Mouse (Mus musculus) stomach, embryonic 16.5 days (tissue): ENCODE results near the gene Tgfbi. TPM values are rescaled to one million over a fixed set of nuclear protein-coding genes. Genes with fewer than 3 reads are reported as not detected.

Experiments
- ATAC-seq: fragments of 200-750 bp; cut with Nextera tagmentation; 2 replicates; pipeline ENCODE4 v1.8.0; 2017; ENCODE audit warnings: moderate number of reproducible peaks, moderate TSS enrichment; ENCODE audit not compliant: insufficient read depth, low FRiP score
- H3K27ac ChIP-seq: fragments of 300-500 bp; sonication (generic); 2 replicates; pipeline ENCODE4 v1.5.1; 2014; ENCODE audit warnings: low read length
- H3K27me3 ChIP-seq: fragments of 300-500 bp; sonication (generic); 2 replicates; pipeline ENCODE4 v1.6.1; 2014; ENCODE audit warnings: low read length, control low read depth, mixed read lengths; ENCODE audit not compliant: control insufficient read depth, insufficient read depth
- H3K36me3 ChIP-seq: fragments of 300-500 bp; sonication (generic); 2 replicates; pipeline ENCODE4 v1.6.1; 2014; ENCODE audit warnings: low read length; ENCODE audit not compliant: control insufficient read depth, insufficient read depth
- H3K4me1 ChIP-seq: fragments of 300-500 bp; sonication (generic); 2 replicates; pipeline ENCODE4 v1.6.1; 2014; ENCODE audit warnings: low read length, control low read depth, mixed read lengths; ENCODE audit not compliant: control insufficient read depth, insufficient read depth
- H3K4me2 ChIP-seq: fragments of 300-500 bp; sonication (generic); 2 replicates; pipeline ENCODE4 v1.6.1; 2014; ENCODE audit warnings: low read depth, low read length, mixed read lengths
- H3K4me3 ChIP-seq: fragments of 300-500 bp; sonication (generic); replicated peaks from 2 replicates; pipeline ENCODE4 v1.5.1; 2014; ENCODE audit warnings: mild to moderate bottlenecking, low read length
- H3K9ac ChIP-seq: fragments of 300-500 bp; sonication (generic); 2 replicates; pipeline ENCODE4 v1.6.1; 2014; ENCODE audit warnings: low read length
- H3K9me3 ChIP-seq: fragments of 300-500 bp; sonication (generic); replicated peaks from 2 replicates; pipeline ENCODE4 v1.6.1; 2016; ENCODE audit warnings: low read length, control low read depth; ENCODE audit not compliant: control insufficient read depth
- WGBS: fragments of 180-500 bp; shearing (Covaris S2); extraction: QIAGEN DNeasy Blood & Tissue Kit; methylation state at CpG from one replicate; pipeline ENCODE4 v1.1.7; 2014; 5-methylcytosine and 5-hydroxymethylcytosine counted together
- polyA plus RNA-seq: library from polyadenylated mRNA; unstranded; fragments of >200 nt; fragmentation: Nextera tagmentation; extraction: Ambion mirVana; gene quantifications from 2 replicates; pipeline ENCODE4 v1.2.1, GENCODE M21; 2015

Gene Tgfbi
- polyA plus RNA-seq, 1 experiment from 2014 or later, result 180 TPM

DNA sequence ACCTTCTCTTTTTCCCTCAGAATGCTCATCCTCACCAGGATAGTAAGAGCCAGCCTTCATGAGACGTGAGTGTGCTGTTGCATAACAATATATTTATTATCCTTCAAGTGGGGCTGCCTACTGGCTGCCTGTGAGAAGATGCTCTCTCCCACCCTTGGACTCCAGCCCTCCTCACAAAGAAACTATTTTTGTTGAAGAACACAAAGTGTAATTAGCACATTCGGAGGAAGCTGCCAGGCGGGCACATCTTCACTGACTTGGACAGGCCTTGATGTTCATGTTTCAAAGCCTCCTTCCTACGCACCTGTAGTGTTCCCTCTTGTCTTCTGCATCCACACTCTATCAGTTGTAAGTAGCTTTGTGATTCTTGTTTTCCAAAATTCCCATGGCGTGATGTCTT is 28.9 kb upstream of the Tgfbi start:
- no peak overlapping the region for H3K9ac ChIP-seq
- H3K4me3 ChIP-seq, result no peak overlapping the region
- no peak overlapping the region for H3K27ac ChIP-seq
- ATAC-seq, result no peak
- H3K27me3 ChIP-seq, result no peaks in the 10 kb centered on the region
- H3K4me2 ChIP-seq, result no peak overlapping the region
- no peaks in the 10 kb centered on the region for H3K9me3 ChIP-seq
- 81% methylated on average over 5 of the region's 5 CpGs for WGBS
- H3K4me1 ChIP-seq, result peaks cover 30% of the 10 kb centered on the region
- no peaks in the 10 kb centered on the region for H3K36me3 ChIP-seq

DNA sequence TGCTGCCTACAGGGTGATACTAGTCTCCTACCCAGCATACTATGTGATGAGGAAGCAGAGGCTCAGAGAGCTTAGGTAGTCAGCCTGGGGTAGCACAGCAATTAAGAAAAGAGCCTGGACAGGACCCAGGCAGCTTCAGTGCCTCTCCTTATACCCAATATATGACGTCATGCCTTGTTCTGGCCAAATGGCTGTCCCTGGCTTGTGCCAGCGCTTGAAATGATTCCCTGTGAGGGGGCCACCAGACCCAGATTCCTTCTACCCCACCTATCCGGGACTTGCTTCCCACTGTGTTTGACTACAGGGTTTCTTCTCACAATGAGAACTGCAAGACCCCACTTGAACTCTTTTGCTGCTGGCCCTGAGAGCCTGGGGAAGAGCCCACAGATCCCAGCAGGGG is 27.8 kb upstream of the Tgfbi start:
- H3K4me2 ChIP-seq, result no peak overlapping the region
- H3K9me3 ChIP-seq, result no peaks in the 10 kb centered on the region
- H3K36me3 ChIP-seq, result no peaks in the 10 kb centered on the region
- H3K27ac ChIP-seq, result peak overlapping the region; percentile 92
- no peak overlapping the region for H3K4me3 ChIP-seq
- H3K4me1 ChIP-seq, result peaks cover 20% of the 10 kb centered on the region
- H3K9ac ChIP-seq, result peak overlapping the region; percentile 51; the same call in 1 of the 2 replicates
- ATAC-seq, result peak; percentile 10; the same call in 1 of the 2 replicates
- H3K27me3 ChIP-seq, result no peaks in the 10 kb centered on the region
- WGBS, result 15% methylated on average over 3 of the region's 3 CpGs

DNA sequence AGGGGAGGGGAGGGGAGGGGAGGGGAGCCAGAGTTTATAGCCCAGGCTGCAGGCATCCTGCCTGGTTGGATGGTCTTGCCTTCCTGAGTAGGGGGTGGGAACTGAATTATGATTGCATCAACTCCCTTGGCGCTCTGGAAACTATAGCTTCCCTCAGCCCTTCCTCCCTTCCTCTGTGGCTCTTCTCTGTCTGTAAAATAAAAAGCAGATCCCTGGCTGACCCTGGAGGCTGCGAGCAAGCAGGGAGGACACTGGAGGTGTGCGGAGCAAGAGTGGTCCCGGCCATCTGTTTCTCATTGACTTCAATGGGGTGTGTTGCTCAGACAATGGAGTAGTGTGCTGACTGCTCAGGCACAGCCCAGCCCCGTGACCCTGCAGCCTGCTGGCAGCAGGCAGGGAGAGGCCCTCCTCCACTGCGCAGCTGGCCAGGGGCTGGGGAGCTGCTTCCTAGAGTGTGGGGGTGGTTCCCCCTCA is 27.3 kb upstream of the Tgfbi start:
- 3% methylated on average over 6 of the region's 6 CpGs for WGBS
- Histone ChIP-seq H3K4me3 (no peak overlapping the region), H3K4me1 (peaks cover 17% of the 10 kb centered on the region), H3K27ac (peak overlapping the region; percentile 82), H3K27me3 (no peaks in the 10 kb centered on the region), H3K4me2 (peak overlapping the region; percentile 25), H3K9me3 (no peaks in the 10 kb centered on the region), H3K36me3 (no peaks in the 10 kb centered on the region), H3K9ac (0 out of 2 replicates have a peak overlapping the region, but pooled peaks have one; percentile 11)
- ATAC-seq, result peak; percentile 94

DNA sequence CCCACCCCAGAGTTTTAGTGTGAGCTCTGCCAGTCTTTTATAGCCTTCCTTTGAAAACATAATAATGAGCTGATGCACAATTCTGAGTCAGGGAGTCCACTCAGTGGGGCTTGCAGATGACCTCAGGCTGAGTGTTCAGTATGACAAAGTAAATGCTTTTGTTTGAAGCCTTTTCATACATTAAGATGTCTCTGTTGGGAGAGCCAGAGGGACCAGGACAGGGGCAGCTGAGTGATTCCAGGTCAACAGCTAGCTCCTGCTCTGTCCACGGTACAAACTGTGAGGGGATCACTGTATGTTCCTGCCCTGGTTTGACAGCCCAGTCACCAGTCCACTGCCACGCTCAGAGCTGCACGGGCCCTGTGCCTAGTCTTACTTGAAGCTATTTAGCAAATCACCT is 26.6 kb upstream of the Tgfbi start:
- ATAC-seq, result no peak
- no peaks in the 10 kb centered on the region for H3K27me3 ChIP-seq
- H3K9me3 ChIP-seq, result no peaks in the 10 kb centered on the region
- peaks cover 17% of the 10 kb centered on the region for H3K4me1 ChIP-seq
- H3K27ac ChIP-seq, result peak overlapping the region; percentile 82
- WGBS, result 44% methylated on average over 3 of the region's 3 CpGs
- no peaks in the 10 kb centered on the region for H3K36me3 ChIP-seq
- H3K4me2 ChIP-seq, result no peak overlapping the region
- H3K4me3 ChIP-seq, result no peak overlapping the region
- H3K9ac ChIP-seq, result no peak overlapping the region

DNA sequence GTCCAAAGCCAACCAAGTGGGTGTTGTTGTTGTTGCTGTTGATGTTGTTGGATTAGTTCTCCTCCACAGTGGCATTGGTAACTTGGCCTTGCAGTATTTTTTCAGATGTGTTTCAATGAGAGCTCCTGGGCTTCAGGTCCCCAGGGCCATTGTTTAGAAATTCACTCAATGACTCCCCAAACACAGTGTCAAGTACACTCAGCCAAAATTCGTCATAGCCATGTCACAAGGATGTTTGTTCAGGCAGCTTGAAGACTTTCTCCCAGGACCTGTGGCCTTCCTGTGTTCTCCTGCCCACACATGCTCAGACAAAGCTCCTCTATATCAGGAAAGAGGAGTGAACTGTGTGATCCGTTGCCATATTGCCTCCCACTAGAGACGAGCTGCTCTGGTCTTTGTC is 23.3 kb upstream of the Tgfbi start:
- Histone ChIP-seq H3K27ac (no peak overlapping the region), H3K4me2 (no peak overlapping the region), H3K27me3 (no peaks in the 10 kb centered on the region), H3K9me3 (no peaks in the 10 kb centered on the region), H3K4me3 (no peak overlapping the region), H3K4me1 (peaks cover 38% of the 10 kb centered on the region), H3K9ac (no peak overlapping the region), H3K36me3 (no peaks in the 10 kb centered on the region)
- 53% methylated on average over 3 of the region's 3 CpGs for WGBS
- ATAC-seq, result no peak

DNA sequence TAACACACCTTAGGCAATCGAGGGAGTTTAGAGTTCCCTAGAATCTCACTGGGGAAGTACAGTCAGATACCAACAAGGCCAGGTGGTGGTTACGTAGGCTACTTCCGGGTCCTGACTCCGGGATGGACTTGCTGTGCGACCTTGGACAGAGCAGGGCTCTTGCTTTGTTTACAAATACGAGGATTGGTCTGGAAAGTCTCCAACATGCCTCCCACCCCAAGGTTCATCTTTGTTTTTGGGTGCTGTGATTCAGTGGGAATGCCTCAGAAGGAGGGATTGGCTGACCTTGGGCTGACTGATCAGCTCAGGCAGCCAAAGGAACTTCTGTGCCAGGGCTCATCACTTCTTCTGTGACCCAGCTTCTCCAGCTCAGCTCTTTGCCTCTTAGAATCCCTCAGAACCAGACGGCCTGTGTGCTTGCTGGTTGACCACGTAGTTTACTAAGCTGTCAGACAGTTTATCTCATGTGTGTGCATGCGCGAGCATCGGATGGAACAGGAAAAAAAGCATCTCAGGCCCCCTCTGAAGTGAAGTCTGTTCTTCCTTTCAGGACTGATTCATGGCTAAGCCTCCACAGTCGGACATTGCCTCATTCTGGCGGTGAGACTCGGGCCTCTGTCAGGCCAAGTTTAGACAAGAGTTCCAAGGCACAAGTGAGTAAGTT is 20.7 kb upstream of the Tgfbi start:
- no peaks in the 10 kb centered on the region for H3K27me3 ChIP-seq
- no peak overlapping the region for H3K9ac ChIP-seq
- H3K9me3 ChIP-seq, result no peaks in the 10 kb centered on the region
- no peaks in the 10 kb centered on the region for H3K36me3 ChIP-seq
- H3K4me1 ChIP-seq, result peaks cover 23% of the 10 kb centered on the region
- H3K4me2 ChIP-seq, result no peak overlapping the region
- no peak overlapping the region for H3K4me3 ChIP-seq
- ATAC-seq, result peak; percentile 39; the same call in 1 of the 2 replicates
- peak overlapping the region; percentile 56 for H3K27ac ChIP-seq
- 48% methylated on average over 14 of the region's 14 CpGs for WGBS

DNA sequence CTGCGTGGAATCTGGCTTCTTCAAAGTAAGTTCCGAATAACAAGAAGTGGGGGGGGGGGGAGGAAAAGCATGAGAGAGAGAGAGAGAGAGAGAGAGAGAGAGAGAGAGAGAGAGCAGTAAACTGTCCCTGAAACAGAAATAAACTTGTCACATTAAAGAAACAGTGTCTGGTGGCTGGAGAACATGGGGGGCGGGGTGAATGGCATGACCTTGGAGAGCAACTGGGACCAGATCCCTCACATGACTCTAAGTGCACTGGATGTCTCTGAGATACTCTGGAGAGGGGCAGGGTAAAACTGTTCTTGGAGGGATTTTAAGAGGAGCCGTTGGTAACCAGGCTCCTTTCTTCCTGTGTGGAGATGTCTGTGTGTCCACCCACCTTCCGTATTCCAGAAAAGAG is 19.1 kb upstream of the Tgfbi start:
- no peak for ATAC-seq
- H3K4me1 ChIP-seq, result peaks cover 39% of the 10 kb centered on the region

DNA sequence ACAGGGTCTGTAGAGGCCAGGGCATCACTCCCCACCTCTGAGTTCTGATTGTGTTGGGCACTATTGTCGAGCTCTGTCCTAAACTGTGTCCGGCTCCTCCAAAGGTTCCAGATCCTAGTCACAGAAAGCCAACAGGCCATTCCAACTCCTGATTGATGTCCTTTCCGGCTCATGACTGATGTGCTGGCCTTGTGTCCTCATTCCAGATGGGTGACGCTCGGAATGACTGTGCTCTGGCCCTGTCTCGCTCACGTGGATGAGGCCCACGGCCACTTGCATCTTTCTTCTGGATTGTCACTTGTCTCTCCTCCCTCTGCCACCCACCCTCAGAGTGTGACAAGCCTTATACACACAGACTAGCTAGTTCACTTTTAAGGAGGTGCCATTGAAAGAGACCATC is 18.1 kb upstream of the Tgfbi start:
- H3K36me3 ChIP-seq, result no peaks in the 10 kb centered on the region
- no peak overlapping the region for H3K9ac ChIP-seq
- H3K27me3 ChIP-seq, result no peaks in the 10 kb centered on the region
- no peak overlapping the region for H3K4me3 ChIP-seq
- no peak overlapping the region for H3K27ac ChIP-seq
- WGBS, result 85% methylated on average over 8 of the region's 8 CpGs
- peaks cover 49% of the 10 kb centered on the region for H3K4me1 ChIP-seq
- no peaks in the 10 kb centered on the region for H3K9me3 ChIP-seq
- no peak for ATAC-seq
- no peak overlapping the region for H3K4me2 ChIP-seq

More for the DNA sequence above, 19.1 kb upstream of the Tgfbi start:
- no peak overlapping the region for H3K9ac ChIP-seq
- H3K27ac ChIP-seq, result no peak overlapping the region
- H3K27me3 ChIP-seq, result no peaks in the 10 kb centered on the region
- H3K4me2 ChIP-seq, result no peak overlapping the region
- 60% methylated on average over 5 of the region's 5 CpGs for WGBS
- no peak overlapping the region for H3K4me3 ChIP-seq
- no peaks in the 10 kb centered on the region for H3K36me3 ChIP-seq
- no peaks in the 10 kb centered on the region for H3K9me3 ChIP-seq

DNA sequence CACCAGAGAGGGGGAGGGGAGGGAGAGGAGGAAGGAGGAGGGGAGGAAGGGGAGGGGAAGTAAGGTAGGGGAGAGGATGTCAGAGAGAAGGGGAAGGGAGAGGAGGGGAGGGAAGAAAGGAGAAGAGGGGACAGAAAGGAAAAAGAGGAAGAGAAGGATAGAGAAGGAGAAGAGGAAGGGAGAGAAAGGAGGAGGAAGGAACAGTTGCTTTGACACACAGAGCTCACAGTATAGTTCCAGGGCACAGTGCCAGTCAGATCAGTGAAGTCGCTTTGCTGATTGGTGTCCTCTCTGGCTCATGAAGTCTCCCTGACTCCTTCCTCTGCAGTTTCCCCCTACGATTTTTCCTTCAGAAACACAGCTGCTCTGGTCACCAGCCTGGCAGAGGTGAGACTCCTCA is 17.4 kb upstream of the Tgfbi start:
- Histone ChIP-seq H3K4me1 (peaks cover 57% of the 10 kb centered on the region), H3K27ac (no peak overlapping the region), H3K4me2 (no peak overlapping the region), H3K36me3 (no peaks in the 10 kb centered on the region), H3K27me3 (no peaks in the 10 kb centered on the region), H3K4me3 (no peak overlapping the region), H3K9ac (no peak overlapping the region), H3K9me3 (no peaks in the 10 kb centered on the region)
- WGBS, result 45% methylated on average over 2 of the region's 2 CpGs
- no peak for ATAC-seq
